Mouse (Mus musculus) gastrocnemius, postnatal 10 days (tissue): ENCODE measurements around the gene Abcd1. TPM values are rescaled to one million over a fixed set of nuclear protein-coding genes. Genes with fewer than 3 reads are reported as not detected.
"Not testable (repeated sequence)": the region's sequence is repeated elsewhere in the genome, so short reads cannot be mapped to it uniquely, and the experiment has no call there.

Experiments used
- DNase-seq: peaks from one replicate; pipeline ENCODE4 v3.0.0; 2021; ENCODE audit warnings: mixed read lengths
- total RNA-seq, 2 experiments: library from RNA; stranded (reverse); gene quantifications; 2 replicates each; pipeline ENCODE4 v1.2.3; 2021

Gene Abcd1
- total RNA-seq, 2 experiments from 2014 or later: 21.8 to 24.7 TPM

- DNase-seq: not testable (repeated sequence)
Measured at GRCm38 (mm10) chrX:73739841-73740240, 23.4 kb downstream of the Abcd1 start.

DNA sequence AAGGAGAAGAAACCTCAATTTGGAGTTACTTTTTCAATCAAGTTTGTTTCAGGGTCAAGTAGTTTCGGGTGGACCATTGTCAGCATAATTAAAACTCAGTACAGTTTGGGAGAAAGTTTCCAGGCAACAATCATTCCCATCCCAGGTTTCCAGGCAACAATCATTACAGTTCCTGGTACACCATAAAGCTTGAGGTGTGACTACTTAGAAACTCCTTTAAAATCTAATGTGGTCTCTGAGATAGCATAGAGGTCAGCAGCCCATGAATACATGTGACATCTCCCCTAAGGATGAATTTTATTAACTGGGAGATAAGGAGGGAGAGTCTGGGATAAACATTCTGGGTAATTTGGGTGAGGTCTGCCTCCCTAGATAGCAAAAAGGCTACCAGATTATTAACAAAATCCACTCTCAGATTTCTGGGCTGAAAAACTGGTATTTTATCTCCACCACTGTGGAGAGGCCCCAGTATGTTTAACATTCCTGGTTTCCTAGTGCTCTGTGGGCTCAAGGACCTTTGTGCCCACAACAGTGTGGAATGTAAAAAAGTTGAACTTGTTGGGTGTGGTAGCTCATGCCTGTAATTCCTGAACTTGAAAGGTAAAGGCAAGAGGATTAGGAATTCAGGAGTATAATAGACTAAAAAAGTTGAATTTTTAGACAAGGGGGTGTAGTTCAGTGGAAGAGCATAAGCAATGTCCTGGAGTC is 28.5 kb downstream of the Abcd1 start:
- no peak for DNase-seq

DNA sequence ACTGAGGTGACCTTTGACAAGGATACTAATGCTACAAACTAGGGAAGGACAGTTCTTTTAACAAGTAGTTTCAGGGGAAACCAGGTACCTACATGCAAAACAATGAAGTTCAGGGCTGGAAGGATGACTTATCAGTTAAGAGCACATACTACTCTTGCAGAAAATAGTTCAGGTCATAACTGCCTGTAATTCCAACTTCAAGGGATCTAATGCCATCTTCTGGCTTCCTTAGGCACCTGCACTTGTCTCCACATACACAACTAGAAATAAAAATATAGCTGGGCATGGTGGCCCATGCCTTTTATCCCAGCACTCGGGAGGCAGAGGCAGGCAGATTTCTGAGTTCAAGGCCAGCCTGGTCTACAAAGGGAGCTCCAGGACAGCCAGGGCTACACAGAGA is 32.6 kb downstream of the Abcd1 start:
- no peak for DNase-seq

GRCm38 (mm10) chrX:73756334-73757140 is 40.1 kb downstream of the Abcd1 start, which contains the start of gene Plxnb3:
Plxnb3 (plus strand) TSS chrX:73757090.
- DNase-seq: no peak

DNA sequence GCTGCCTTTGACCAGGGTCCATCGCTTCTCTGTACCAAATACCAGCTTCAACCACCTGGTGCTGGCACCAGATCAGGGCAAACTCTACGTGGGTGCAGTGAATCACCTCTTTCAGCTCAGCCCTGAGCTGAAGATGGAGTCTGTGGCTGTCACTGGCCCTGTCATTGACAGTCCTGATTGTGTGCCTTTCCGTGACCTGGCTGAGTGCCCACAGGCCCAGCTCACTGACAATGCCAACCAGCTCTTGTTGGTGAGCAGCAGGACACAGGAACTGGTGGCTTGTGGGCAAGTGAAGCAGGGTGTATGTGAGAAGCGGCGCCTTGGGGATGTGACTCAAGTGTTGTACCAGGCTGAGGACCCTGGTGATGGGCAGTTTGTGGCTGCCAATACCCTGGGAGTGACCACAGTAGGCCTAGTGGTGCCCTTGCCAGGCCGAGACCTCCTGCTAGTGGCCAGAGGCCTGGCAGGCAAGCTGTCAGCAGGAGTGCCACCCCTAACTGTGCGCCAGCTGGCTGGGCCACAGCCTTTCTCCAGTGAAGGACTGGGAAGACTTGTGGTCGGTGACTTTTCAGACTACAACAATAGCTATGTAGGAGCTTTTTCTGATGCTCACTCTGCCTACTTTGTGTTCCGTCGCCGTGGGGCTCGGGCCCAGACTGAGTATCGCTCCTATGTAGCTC is 42.4 kb downstream of the Abcd1 start:
- peak; percentile 18 for DNase-seq

GRCm38 (mm10) chrX:73765311-73765710 is 48.9 kb downstream of the Abcd1 start:
- peak; percentile 47 for DNase-seq

DNA sequence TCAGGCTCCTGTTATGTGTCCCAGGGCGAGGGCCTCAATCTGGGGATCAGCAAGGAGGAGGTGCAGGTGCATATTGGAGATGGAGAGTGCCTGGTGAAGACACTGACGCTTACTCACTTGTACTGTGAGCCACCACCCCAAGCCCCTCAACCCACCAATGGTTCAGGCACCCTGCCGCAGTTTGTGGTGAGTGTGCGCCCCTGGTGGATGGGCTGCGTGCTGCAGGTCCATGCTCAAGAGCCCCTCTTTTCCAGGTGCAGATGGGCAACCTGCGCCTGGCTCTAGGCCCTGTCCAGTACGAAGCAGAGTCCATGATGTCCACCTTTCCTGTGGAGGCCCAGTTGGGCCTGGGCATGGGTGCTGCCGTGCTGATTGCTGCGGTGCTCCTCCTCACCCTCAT is 50.9 kb downstream of the Abcd1 start:
- peak; percentile 20 for DNase-seq

DNA sequence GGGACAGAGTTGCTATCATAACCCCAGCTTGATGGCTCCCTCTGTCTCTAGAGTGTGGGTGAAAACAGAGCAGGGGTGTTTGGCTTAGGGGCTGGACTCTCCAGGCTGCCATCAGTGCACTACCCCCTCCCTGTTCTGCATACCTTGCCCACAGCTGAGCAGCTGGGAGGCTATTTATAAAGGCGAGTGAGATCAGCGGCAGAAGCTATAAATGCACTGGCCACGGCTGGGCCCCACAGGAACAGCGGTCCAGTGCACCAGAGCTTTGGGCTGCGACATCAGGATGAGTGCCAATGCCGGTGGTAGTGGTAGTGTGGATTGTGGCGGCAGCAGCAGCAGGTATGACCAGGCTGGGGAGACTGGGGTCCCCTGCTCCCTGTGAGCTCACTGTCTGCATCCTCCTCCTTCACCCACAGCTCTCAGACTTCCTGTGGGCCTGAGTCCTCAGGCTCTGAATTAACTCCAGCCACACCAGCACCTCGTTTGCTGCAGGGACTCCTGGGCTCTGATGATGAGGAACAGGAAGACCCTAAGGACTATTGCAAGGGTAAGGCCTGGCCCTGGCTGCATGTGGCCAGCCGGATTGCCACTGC is 57.9 kb downstream of the Abcd1 start, which contains the start of gene Srpk3:
Gene Srpk3 (plus strand): TSS at position 238 of the 593 bp plus-strand sequence.
- DNase-seq: peak; percentile 41

- DNase-seq: no peak
Measured at GRCm38 (mm10) chrX:73774802-73775483, 58.5 kb downstream of the Abcd1 start.

- DNase-seq: no peak
Measured at GRCm38 (mm10) chrX:73782227-73782626, 65.8 kb downstream of the Abcd1 start.

GRCm38 (mm10) chrX:73785666-73786065 is 69.3 kb downstream of the Abcd1 start:
- DNase-seq: no peak

DNA sequence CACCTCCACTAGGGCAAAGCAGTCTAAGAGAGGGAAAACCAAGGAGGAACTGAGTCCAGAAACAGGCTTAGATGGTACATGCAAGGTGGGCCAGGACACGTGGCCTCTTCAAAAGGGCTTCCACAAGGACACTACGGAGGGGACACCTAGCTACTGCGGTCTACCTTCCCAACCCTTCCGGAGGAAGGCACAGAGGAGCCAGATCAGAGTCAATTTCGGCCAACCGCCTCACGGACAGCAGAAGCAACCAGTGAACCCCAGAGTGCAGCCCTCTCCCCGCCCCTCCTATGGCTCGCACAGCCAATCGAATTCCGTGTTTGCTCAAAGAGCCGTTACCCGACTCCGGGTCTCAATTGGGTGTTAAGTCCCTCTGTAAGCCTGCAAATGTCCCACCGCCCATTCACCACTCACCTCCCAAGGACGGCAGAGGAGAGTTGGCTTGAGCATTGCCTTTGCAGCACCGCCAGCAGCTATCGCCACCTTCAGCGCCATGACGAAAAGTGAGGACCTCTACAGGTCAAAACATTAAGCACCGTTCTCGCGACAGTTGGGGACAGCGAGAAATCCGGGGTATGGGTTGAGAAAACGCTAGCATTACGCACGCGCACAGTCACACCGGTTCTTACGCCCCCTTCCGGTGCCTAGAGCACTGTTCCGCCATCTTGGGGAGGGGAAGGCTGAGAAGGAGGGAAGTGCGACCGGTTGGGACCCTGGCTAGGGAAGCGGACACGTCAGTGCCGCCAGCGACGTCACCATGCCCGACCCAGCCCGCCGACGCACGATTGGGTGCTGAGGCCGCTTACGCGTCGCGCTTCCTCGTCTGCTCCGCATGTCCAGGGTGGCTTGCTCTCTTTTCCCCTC is 70.2 kb downstream of the Abcd1 start, which contains the start of the genes Idh3g and Ssr4:
Gene Idh3g (minus strand): TSS at position 534 of the 861 bp plus-strand sequence.
Gene Ssr4 (plus strand): TSS at position 665 of the 861 bp plus-strand sequence.
- peak; percentile 81 for DNase-seq

- no peak for DNase-seq
Measured at GRCm38 (mm10) chrX:73787225-73787558, 70.8 kb downstream of the Abcd1 start.

Other genes starting within 250 kb of the Abcd1 start
- 100 to 1,000 TPM; 303 to 408 TPM for gene Bgn, start 233.0 kb upstream of the Abcd1 start, total RNA-seq
- 1 to 10 TPM; 7.8 to 8.4 TPM for gene Atp2b3, start 213.5 kb upstream of the Abcd1 start, total RNA-seq
- under 1 TPM; 0.09 to 0.11 TPM for gene Dusp9, start 77.2 kb upstream of the Abcd1 start, total RNA-seq
- gene Pnck, start 56.5 kb upstream of the Abcd1 start, total RNA-seq: 10 to 100 TPM; 13.1 to 15.1 TPM
- gene Slc6a8, start 43.4 kb upstream of the Abcd1 start, total RNA-seq: 10 to 100 TPM; 48.5 to 50.7 TPM
- gene Bcap31, start 422 bp upstream of the Abcd1 start, total RNA-seq: 10 to 100 TPM; 75.2 to 80.4 TPM
- 1 to 10 TPM; 1.7 to 2.2 TPM for gene Plxnb3, start 40.5 kb downstream of the Abcd1 start, total RNA-seq
- 100 to 1,000 TPM in 1 of 2 experiments, 10 to 100 TPM in 1; 88.6 to 116 TPM for gene Srpk3, start 57.8 kb downstream of the Abcd1 start, total RNA-seq
- gene Idh3g, start 70.3 kb downstream of the Abcd1 start, total RNA-seq: 100 to 1,000 TPM; 272 to 320 TPM
- 100 to 1,000 TPM; 106 to 110 TPM for gene Ssr4, start 70.4 kb downstream of the Abcd1 start, total RNA-seq
- gene Pdzd4, start 108.4 kb downstream of the Abcd1 start, total RNA-seq: 1 to 10 TPM; 2.6 to 3.7 TPM
- gene Avpr2, start 175.5 kb downstream of the Abcd1 start, total RNA-seq: not detected
- 1 to 10 TPM; 1.9 to 2.9 TPM for gene L1cam, start 179.5 kb downstream of the Abcd1 start, total RNA-seq
- 1 to 10 TPM in 1 of 2 experiments, under 1 TPM in 1; 0.85 to 2.0 TPM for gene Arhgap4, start 205.3 kb downstream of the Abcd1 start, total RNA-seq
- gene Naa10, start 205.3 kb downstream of the Abcd1 start, total RNA-seq: 10 to 100 TPM; 68.7 to 73.5 TPM
- 1 to 10 TPM; 4.6 to 5.3 TPM for gene Renbp, start 214.3 kb downstream of the Abcd1 start, total RNA-seq
- gene Hcfc1, start 249.8 kb downstream of the Abcd1 start, total RNA-seq: 10 to 100 TPM; 52.5 to 55.6 TPM